Mouse (Mus musculus) subcutaneous adipose tissue, adult 2 months (tissue): ENCODE data around the gene Mrpl23. TPM values are rescaled to one million over a fixed set of nuclear protein-coding genes. Genes with fewer than 3 reads are reported as not detected.

Experiments
- polyA plus RNA-seq: library from polyadenylated mRNA; depleted of rRNA; stranded (reverse); fragments of >200 nt; gene quantifications from 2 replicates; pipeline ENCODE4 v1.2.3, GENCODE M21; 2012; ENCODE audit warnings: low replicate concordance; rRNA removed

The Mrpl23 gene
- 15.2 and 29.9 TPM in 2 replicates for polyA plus RNA-seq

GRCm38 (mm10) chr7:142532671-142533058 is at the start of gene Mrpl23:
Gene Mrpl23, plus strand, starts transcription at chr7:142532686.

DNA sequence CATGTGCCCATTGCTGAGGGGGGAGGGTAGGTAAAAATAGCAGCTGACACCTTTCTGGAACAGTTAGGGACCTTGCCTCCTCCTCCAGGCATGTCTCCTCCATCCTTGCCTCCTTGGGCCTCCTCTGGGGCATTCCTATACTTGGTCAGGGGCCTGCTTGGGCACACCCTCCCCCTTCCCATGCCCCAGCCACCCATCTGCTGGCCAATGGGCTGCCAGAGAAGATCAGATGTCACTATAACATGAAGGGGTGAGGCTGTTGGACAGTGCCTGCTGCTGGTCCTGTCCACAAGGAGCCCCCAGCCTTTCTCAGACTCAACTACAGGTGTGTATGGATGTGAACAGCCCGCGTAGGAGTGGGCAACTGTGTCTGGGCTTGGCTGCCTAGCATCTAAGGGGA is 33.9 kb upstream of the Mrpl23 start, which contains the start of gene Tnnt3:
Gene Tnnt3 (plus strand): TSS at position 262 of the 400 bp plus-strand sequence.

Other genes starting within 250 kb of the Mrpl23 start
- gene Krtap5-1, start 235.6 kb upstream of the Mrpl23 start, polyA plus RNA-seq, result not detected in 2 replicates
- gene Krtap5-4, start 229.1 kb upstream of the Mrpl23 start, polyA plus RNA-seq, result not detected in 2 replicates
- gene Ifitm10, start 158.9 kb upstream of the Mrpl23 start, polyA plus RNA-seq, result 3.4 and 6.1 TPM in 2 replicates
- gene Gm49369, start 150.0 kb upstream of the Mrpl23 start, polyA plus RNA-seq, result 1.5 and 1.8 TPM in 2 replicates
- 2,649 and 4,302 TPM in 2 replicates for gene Ctsd, start 144.6 kb upstream of the Mrpl23 start, polyA plus RNA-seq
- gene Syt8, start 97.8 kb upstream of the Mrpl23 start, polyA plus RNA-seq, result 11.9 TPM in 1 of 2 replicates, not detected in the other
- gene Tnni2, start 90.9 kb upstream of the Mrpl23 start, polyA plus RNA-seq, result 0.60 and 31.9 TPM in 2 replicates
- gene Lsp1, start 71.9 kb upstream of the Mrpl23 start, polyA plus RNA-seq, result 237 and 1,012 TPM in 2 replicates
- 0.37 and 6.9 TPM in 2 replicates for gene Tnnt3, start 33.9 kb upstream of the Mrpl23 start, polyA plus RNA-seq
- gene Igf2, start 134.1 kb downstream of the Mrpl23 start, polyA plus RNA-seq, result 25.9 and 32.9 TPM in 2 replicates
- gene Gm49394, start 137.3 kb downstream of the Mrpl23 start, polyA plus RNA-seq, result not detected in 2 replicates
- not detected in 2 replicates for gene Ins2, start 210.7 kb downstream of the Mrpl23 start, polyA plus RNA-seq